Mouse (Mus musculus) kidney, adult 2 months (tissue): ENCODE measurements around the gene Gm5269.

ENCODE experiments used
- CTCF ChIP-seq: fragments of 200-500 bp; conservative IDR thresholded peaks from 2 replicates; pipeline ENCODE4 v1.5.1; 2011; ENCODE audit warnings: low read depth, mild to moderate bottlenecking, control low read depth, low read length, moderate library complexity, mixed read lengths; ENCODE audit not compliant: insufficient read depth, insufficient read length
- POLR2A ChIP-seq: fragments of 200-500 bp; IDR thresholded peaks from one replicate; pipeline ENCODE4 v1.6.1; 2011; ENCODE audit warnings: low read depth, low read length, control low read depth

GRCm38 (mm10) chr1:45931127-45931526, 41.1 kb upstream of the Gm5269 start:
- no peak; the same call in 1 of the 2 replicates for TF ChIP-seq CTCF
- no peak for TF ChIP-seq POLR2A
